Mouse (Mus musculus): Measurements from ENCODE around the gene Vps11. TPM values are rescaled to one million over a fixed set of nuclear protein-coding genes. Genes with fewer than 3 reads are reported as not detected.

The Vps11 gene
- polyA plus RNA-seq (2014; fragmentation: Illumina TruSeq; extraction: RNeasy Lipid Tissue Mini Kit (QIAGEN cat#74804); ENCODE audit: low read depth, low replicate concordance) = 9.7 TPM

DNA sequence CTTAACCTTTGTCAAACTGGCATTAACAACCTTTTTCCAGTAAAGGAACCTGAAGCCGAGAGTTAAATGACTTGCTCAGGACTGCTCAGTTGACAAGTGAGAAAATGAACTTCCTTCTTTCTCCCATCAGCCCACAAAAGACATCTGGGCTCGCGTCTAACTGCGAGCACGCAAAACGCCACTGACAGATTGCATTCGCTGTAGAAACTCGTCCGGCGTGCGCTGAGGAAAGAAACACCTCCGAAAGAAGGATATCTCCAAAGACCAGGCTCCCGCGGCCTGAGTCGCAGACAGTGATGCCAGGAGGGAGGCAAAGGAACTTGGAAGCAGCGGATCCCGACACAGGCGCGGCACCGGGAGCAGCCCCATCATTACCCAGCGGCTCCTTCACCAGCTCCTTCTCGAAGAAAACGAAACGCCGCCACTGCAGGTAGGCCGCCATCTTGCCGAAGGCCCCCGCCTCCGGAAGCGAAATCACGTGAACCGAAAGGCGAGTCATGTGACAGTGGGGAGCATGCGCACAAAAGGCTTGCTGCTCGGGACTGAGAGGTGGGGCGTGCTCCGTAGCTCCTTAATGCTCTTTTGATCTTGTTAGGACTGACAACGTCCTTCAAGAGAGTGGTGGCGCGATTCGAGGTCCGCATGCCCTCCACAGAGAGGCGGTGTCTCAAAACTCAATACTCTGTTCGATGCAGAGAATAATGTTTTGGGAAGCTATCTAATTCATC, at the start of gene Vps11:
Vps11 (minus strand) TSS at position 481 of the 728 bp plus-strand sequence.

DNA sequence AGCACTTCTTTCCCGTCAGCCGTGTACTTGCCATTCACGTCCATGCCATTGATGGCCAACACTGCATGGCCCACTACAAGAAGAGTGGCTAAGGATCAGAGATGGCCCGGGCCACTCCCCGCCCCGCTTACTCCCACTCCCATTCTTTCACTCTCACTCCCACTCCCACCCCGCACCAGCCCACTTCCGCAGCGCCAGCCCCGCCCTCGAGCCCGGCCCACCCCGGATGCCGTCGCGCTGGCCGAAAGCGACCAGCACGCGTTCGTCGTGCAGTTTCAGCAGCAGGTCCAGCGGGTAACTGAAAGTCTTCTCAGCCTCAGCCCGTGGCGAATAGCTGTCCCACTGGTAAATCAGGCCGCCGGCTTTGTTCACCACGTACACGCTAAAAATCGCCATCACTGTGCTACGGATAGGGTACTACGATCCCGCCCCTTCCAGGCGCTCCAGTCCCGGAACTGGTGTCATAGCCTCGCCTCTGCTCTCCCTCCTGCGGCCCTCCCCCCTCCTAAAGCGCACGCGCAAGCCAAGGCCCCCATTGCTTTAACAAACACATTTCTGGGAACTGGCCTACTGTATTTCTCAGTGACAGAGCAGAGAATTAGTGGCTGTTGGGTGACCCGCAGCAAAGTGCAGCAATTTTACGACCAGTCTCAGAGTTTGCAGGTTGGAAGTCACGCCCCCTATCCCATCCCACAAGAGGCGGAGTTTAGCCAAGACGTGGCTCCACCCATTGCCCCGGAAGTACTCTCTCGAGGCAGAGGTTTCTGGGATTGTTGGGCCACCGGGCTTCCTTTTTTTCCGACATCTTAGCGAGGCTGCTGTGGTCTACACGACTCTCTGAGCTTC, 45.7 kb upstream of the Vps11 start, which contains the start of the genes Rps25 and Trappc4:
Rps25 (plus strand) TSS at position 234 of the 846 bp plus-strand sequence.
Trappc4 (minus strand) TSS at position 695 of the 846 bp plus-strand sequence.

DNA sequence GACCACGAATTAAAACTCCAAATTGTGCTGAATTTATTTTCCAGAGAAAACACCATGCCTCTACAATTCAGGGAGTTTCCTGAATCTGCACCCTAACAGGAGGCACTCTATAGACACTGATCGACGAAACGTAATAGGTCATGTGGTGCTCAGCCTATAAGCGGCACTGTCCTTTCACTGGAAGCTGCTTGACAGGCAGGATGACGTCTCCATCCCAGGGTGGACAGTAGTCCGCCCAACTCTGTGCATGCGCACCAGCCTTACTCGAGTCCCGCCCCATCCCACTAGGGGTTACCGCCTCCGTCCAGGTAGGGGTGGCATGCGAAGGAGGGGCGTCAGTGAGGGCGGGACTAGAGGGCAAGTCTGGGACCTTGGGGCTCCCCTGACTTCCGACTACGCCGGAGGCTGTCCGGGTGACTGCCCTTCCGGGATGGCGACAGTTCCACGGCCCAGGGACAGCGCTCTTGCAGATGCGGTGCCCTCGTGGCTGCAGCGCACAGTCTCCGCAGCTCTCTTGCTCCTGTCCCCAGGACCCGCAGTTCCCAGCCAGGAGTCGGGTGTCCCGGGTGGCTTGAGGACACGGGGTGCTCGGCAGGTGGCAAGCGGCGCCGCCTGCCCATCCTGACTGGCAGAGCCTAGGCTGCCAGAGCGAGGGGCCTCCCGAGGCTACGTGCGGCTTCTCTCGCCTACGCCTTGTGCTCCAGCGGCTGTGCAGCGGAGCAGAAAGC, 35.4 kb upstream of the Vps11 start, which contains the start of gene Slc37a4:
Slc37a4 (plus strand) TSS at position 169 of the 728 bp plus-strand sequence.

DNA sequence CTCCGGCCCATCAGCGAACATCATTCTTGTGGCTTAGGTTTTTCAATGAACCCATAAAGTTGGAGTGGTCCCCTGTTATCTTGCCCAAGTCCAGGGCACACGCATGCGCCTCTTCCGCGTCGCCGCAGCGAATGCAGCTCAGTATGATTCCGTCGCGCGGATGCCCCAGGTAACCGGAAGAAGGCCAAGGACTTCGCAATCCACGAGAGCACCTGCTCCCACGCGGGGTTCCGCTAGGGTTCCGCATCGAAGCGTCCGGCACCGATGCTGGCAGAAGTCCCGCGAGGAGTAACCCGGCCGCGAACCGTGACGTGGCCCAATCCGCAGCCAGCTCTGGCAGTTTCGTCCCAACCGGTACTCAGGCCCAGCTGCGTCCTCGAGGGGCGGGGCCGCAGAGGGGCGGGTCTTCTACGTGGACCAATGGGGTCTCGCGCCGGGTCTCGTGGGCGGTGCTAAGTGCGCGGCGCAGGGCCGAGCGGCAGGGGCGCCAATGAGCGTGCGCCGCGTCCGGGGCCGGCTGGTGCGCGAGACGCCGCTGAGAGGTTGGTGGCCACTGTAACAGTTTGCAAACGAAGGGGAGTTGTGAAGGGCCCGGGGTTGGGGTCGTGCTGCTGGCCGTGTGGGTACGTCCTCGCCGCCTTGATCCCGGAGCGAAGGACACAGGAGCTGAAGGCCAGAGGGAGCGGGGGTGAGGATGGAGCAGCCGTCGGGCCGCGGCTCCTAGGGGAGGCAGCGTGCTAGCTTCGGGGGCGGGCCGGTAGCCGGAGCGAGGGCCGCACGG, 17.8 kb upstream of the Vps11 start, which contains the start of gene Hyou1:
Hyou1 (plus strand) TSS at position 437 of the 781 bp plus-strand sequence.

DNA sequence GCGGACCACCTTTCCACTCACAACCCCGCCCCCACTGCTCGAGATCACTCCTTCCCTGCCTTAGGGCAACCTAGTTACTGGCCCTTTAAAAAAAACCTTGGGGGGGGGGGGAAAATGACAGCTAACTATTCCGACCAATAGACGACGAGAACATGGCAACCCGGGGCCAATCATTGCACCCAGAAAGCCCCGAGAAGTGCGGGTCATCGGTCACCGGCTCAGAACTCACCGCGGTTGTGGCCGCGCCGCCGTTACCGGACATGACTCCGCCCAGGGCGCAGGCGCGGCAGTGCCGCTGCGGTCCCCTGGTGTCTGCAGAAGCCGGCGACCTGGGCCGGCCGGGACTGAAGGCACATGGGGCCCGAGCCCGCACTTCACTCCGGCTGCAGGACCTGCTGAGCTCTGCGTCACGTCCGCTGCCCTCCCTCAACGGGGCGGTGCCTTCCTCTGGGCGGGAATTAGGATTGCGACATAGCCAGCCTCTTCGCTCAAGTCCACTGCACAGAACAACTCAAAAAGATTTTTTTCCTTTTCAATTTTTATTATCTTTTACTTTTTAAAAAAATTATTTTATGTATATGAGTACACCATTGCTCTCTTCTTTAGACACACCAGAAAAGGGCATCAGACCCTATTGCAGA, 17.6 kb downstream of the Vps11 start, which contains the start of gene Hmbs:
Hmbs (minus strand) TSS at position 448 of the 641 bp plus-strand sequence.

DNA sequence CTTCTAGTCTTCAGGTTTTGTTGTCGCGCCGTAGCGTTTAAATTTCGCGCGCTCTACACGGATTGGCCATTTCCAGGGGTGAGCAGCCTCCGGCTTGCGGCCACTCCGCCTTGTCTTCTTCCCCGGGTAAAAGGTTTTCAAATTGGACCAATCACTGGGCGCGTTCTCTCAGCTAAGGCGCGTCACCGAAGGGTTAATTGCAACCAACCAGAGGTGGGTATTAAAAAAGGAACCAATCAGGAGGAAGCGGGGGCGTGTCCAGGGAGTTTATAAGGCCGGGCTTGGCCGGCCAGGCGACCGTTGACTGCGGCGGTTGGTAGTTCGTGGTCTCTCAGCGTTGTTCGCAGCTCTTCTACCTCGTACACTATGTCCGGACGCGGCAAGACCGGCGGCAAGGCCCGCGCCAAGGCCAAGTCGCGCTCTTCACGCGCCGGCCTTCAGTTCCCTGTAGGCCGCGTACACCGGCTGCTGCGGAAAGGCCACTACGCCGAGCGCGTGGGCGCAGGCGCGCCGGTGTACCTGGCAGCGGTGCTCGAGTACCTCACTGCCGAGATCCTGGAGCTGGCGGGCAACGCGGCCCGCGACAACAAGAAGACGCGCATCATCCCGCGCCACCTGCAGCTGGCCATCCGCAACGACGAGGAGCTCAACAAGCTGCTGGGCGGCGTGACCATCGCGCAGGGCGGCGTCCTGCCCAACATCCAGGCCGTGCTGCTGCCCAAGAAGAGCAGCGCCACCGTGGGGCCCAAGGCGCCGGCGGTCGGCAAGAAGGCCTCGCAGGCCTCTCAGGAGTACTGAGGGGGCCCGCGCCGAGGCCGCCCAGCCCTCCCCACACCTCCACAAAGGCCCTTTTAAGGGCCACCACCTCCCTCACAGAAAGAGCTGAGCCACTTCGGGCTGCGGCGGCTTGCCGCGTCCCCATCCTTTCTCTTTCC, 26.8 kb downstream of the Vps11 start, which contains the start of gene H2afx:
H2afx (plus strand) TSS at position 299 of the 935 bp plus-strand sequence.

DNA sequence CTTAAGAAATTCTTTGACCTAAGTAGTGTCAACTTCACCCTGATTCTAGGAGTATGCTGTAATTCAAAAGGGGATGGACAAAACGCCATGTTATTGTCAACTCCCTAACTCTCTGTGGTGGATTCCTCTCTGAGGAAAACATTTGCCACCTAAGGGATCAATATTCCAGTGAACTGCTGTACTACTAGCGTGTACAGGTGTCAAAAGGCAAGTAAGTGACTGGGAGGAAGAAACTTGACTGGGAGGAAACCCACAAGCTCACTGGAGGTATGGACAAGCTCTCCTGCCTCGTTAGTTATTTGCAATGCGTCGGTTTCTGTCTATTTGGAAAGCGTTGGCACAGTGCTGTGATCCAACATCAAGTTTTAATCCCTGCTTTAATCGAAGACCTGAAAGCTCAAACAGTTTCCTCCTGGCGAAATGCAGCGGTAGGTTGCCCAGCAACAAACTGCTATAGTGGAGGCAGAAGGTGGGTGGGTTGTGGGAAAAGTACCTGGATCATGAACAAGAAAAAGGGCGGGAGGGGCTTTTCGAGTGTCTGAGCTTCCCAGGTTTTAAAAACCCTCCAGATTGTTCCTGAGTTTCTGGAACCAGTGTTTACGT, 35.6 kb downstream of the Vps11 start, which contains the start of gene Dpagt1:
Dpagt1 (plus strand) TSS at position 252 of the 603 bp plus-strand sequence.

DNA sequence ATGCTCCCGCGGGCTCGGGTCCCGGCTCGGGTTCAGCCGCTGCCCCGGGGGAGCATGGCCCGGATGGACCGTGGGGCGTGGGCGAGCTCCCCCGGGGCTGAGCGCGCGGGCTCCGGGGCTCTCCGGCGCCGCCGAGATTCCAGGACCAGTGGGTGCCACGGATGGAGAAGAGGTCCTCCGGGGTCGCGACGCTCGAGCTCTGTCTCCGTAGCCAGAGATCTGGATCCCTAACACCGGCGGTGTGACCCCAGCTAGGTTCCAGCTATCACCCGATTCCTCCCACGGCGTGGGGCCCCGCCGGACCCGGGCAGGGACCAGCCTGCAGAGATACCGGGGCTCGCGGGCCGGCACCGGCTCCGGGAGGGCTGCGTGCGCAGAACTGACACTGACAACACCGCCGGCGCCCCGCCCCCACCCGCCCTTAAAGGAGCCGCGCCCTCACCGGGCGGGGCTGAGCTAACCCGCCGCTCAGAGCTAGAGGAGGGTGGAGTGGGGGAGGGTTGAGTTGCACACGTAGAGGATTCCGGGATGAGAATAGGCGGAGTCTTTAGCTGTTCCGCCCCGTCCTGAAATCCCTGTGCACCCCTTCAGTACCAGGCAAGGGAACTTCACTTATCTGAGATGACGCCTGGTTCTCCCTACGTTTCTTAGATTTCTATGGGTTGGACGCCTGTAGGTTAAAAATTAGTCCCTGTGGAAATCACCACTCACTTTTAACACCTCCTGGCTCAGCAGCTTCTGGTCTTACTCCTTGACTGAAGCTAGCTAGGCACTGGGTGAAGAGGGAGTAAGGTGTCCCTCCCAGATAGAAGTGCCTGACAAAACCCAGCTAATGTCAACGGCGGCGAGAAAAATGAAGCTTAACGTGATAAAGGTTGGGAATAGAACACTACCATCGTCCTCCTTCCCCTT, 41.3 kb downstream of the Vps11 start, which contains the start of gene C2cd2l:
C2cd2l (minus strand) TSS at position 399 of the 912 bp plus-strand sequence.

DNA sequence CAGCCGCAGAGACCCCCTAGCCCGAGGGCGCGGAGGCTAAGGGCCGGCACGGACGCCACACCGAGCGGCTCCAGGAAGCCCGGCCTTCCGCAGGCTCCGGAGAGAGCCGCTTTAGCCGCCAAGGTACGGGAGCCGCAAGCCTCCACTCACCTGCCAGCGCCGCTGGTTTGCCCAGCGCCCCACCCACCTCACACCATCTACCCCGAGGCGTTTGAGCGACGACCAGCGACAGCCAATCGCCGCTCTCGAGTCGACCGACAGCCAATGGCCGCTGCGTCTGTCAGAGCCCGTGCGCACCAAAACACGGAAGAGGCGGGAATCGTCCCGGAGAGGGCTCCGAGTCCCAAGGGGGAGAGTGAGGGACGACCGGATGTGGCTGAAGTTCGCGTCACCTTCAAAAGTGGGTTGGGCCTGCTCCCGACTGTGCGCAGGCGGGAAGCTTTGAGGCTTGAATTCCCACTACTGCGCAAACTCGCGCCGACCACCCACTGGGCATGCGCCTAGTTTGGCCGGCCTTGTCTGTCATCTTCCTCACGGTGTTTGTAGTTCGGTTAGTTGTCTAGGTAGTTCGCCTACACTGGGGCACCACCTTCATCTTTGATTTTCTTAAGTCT, 55.9 kb downstream of the Vps11 start, which contains the start of gene Hinfp:
Hinfp (minus strand) TSS at position 206 of the 614 bp plus-strand sequence.

Other genes with a start within 250 kb of the Vps11 start
- 0.24 TPM for gene Gm49380, start 248.2 kb downstream of the Vps11 start, polyA plus RNA-seq (2014; fragmentation: Illumina TruSeq; extraction: RNeasy Lipid Tissue Mini Kit (QIAGEN cat#74804); ENCODE audit: low read depth, low replicate concordance)
- gene Rnf26, start 248.2 kb downstream of the Vps11 start, polyA plus RNA-seq (2014; fragmentation: Illumina TruSeq; extraction: RNeasy Lipid Tissue Mini Kit (QIAGEN cat#74804); ENCODE audit: low read depth, low replicate concordance) = 1.7 TPM
- 6.2 TPM for gene Mcam, start 227.2 kb downstream of the Vps11 start, polyA plus RNA-seq (2014; fragmentation: Illumina TruSeq; extraction: RNeasy Lipid Tissue Mini Kit (QIAGEN cat#74804); ENCODE audit: low read depth, low replicate concordance)
- 16.9 TPM for gene Cbl, start 127.6 kb downstream of the Vps11 start, polyA plus RNA-seq (2014; fragmentation: Illumina TruSeq; extraction: RNeasy Lipid Tissue Mini Kit (QIAGEN cat#74804); ENCODE audit: low read depth, low replicate concordance)
- gene Ccdc153, start 121.0 kb downstream of the Vps11 start, polyA plus RNA-seq (2014; fragmentation: Illumina TruSeq; extraction: RNeasy Lipid Tissue Mini Kit (QIAGEN cat#74804); ENCODE audit: low read depth, low replicate concordance) = not detected
- 9.0 TPM for gene Pdzd3, start 110.2 kb downstream of the Vps11 start, polyA plus RNA-seq (2014; fragmentation: Illumina TruSeq; extraction: RNeasy Lipid Tissue Mini Kit (QIAGEN cat#74804); ENCODE audit: low read depth, low replicate concordance)
- gene Nlrx1, start 93.1 kb downstream of the Vps11 start, polyA plus RNA-seq (2014; fragmentation: Illumina TruSeq; extraction: RNeasy Lipid Tissue Mini Kit (QIAGEN cat#74804); ENCODE audit: low read depth, low replicate concordance) = 0.12 TPM
- gene Abcg4, start 73.1 kb downstream of the Vps11 start, polyA plus RNA-seq (2014; fragmentation: Illumina TruSeq; extraction: RNeasy Lipid Tissue Mini Kit (QIAGEN cat#74804); ENCODE audit: low read depth, low replicate concordance) = not detected
- 6.8 TPM for gene Hinfp, start 56.0 kb downstream of the Vps11 start, polyA plus RNA-seq (2014; fragmentation: Illumina TruSeq; extraction: RNeasy Lipid Tissue Mini Kit (QIAGEN cat#74804); ENCODE audit: low read depth, low replicate concordance)
- 3.3 TPM for gene C2cd2l, start 41.4 kb downstream of the Vps11 start, polyA plus RNA-seq (2014; fragmentation: Illumina TruSeq; extraction: RNeasy Lipid Tissue Mini Kit (QIAGEN cat#74804); ENCODE audit: low read depth, low replicate concordance)
- gene Dpagt1, start 35.7 kb downstream of the Vps11 start, polyA plus RNA-seq (2014; fragmentation: Illumina TruSeq; extraction: RNeasy Lipid Tissue Mini Kit (QIAGEN cat#74804); ENCODE audit: low read depth, low replicate concordance) = 7.5 TPM
- 1.1 TPM for gene H2afx, start 27.0 kb downstream of the Vps11 start, polyA plus RNA-seq (2014; fragmentation: Illumina TruSeq; extraction: RNeasy Lipid Tissue Mini Kit (QIAGEN cat#74804); ENCODE audit: low read depth, low replicate concordance)
- gene Hmbs, start 17.4 kb downstream of the Vps11 start, polyA plus RNA-seq (2014; fragmentation: Illumina TruSeq; extraction: RNeasy Lipid Tissue Mini Kit (QIAGEN cat#74804); ENCODE audit: low read depth, low replicate concordance) = 24.3 TPM
- gene Hyou1, start 17.8 kb upstream of the Vps11 start, polyA plus RNA-seq (2014; fragmentation: Illumina TruSeq; extraction: RNeasy Lipid Tissue Mini Kit (QIAGEN cat#74804); ENCODE audit: low read depth, low replicate concordance) = 9.5 TPM
- 43.3 TPM for gene Slc37a4, start 35.2 kb upstream of the Vps11 start, polyA plus RNA-seq (2014; fragmentation: Illumina TruSeq; extraction: RNeasy Lipid Tissue Mini Kit (QIAGEN cat#74804); ENCODE audit: low read depth, low replicate concordance)
- gene Rps25, start 45.5 kb upstream of the Vps11 start, polyA plus RNA-seq (2014; fragmentation: Illumina TruSeq; extraction: RNeasy Lipid Tissue Mini Kit (QIAGEN cat#74804); ENCODE audit: low read depth, low replicate concordance) = 684 TPM
- gene Trappc4, start 45.9 kb upstream of the Vps11 start, polyA plus RNA-seq (2014; fragmentation: Illumina TruSeq; extraction: RNeasy Lipid Tissue Mini Kit (QIAGEN cat#74804); ENCODE audit: low read depth, low replicate concordance) = 41.1 TPM
- 7.0 TPM for gene Ccdc84, start 56.9 kb upstream of the Vps11 start, polyA plus RNA-seq (2014; fragmentation: Illumina TruSeq; extraction: RNeasy Lipid Tissue Mini Kit (QIAGEN cat#74804); ENCODE audit: low read depth, low replicate concordance)
- gene Foxr1, start 79.5 kb upstream of the Vps11 start, polyA plus RNA-seq (2014; fragmentation: Illumina TruSeq; extraction: RNeasy Lipid Tissue Mini Kit (QIAGEN cat#74804); ENCODE audit: low read depth, low replicate concordance) = not detected
- gene Upk2, start 93.3 kb upstream of the Vps11 start, polyA plus RNA-seq (2014; fragmentation: Illumina TruSeq; extraction: RNeasy Lipid Tissue Mini Kit (QIAGEN cat#74804); ENCODE audit: low read depth, low replicate concordance) = not detected
- gene Bcl9l, start 121.2 kb upstream of the Vps11 start, polyA plus RNA-seq (2014; fragmentation: Illumina TruSeq; extraction: RNeasy Lipid Tissue Mini Kit (QIAGEN cat#74804); ENCODE audit: low read depth, low replicate concordance) = 0.97 TPM
- not detected for gene Cxcr5, start 200.2 kb upstream of the Vps11 start, polyA plus RNA-seq (2014; fragmentation: Illumina TruSeq; extraction: RNeasy Lipid Tissue Mini Kit (QIAGEN cat#74804); ENCODE audit: low read depth, low replicate concordance)
- gene Ddx6, start 243.2 kb upstream of the Vps11 start, polyA plus RNA-seq (2014; fragmentation: Illumina TruSeq; extraction: RNeasy Lipid Tissue Mini Kit (QIAGEN cat#74804); ENCODE audit: low read depth, low replicate concordance) = 161 TPM